In genomic region chrX:99574441-99575103, GRCm38 (mm10) we compare ENCODE assay signal across 8 mouse cellular contexts.
DNase-seq lines count a peak whose midpoint lies in the region; ATAC-seq and TF ChIP-seq lines count a peak whose summit lies in the region.

No protein-coding gene starts in this region.

- ATAC-seq in liver, embryonic 13.5 days (ENCODE audit: low read depth) = 0 out of 2 replicates have a peak, but pooled peaks have one; percentile 10
- 0 out of 2 replicates have a peak, but pooled peaks have one; percentile 41 for ATAC-seq in midbrain, postnatal 0 days (ENCODE audit: low FRiP score)

- no peaks in the 10 kb centered on the region for H3K36me3 ChIP-seq in kidney, adult 2 months (ENCODE audit: control insufficient read depth, insufficient read depth, low read length)
- H3K36me3 ChIP-seq in liver, embryonic 13.5 days = no peaks in the 10 kb centered on the region
- no peaks in the 10 kb centered on the region for H3K36me3 ChIP-seq in midbrain, postnatal 0 days (ENCODE audit: insufficient read depth, low read length)

- H3K4me1 ChIP-seq in kidney, adult 2 months (ENCODE audit: control insufficient read depth, insufficient read depth, low read length) = no peaks in the 10 kb centered on the region
- H3K4me1 ChIP-seq in liver, embryonic 13.5 days (replicated peaks) = no peaks in the 10 kb centered on the region
- no peaks in the 10 kb centered on the region for H3K4me1 ChIP-seq in midbrain, postnatal 0 days (ENCODE audit: insufficient read depth, low read length)

- H3K27me3 ChIP-seq in kidney, adult 2 months (replicated peaks; ENCODE audit: control insufficient read depth, insufficient read depth, low read length) = no peaks in the 10 kb centered on the region
- H3K27me3 ChIP-seq in liver, embryonic 13.5 days = peaks cover 16% of the 10 kb centered on the region
- peaks cover 43% of the 10 kb centered on the region for H3K27me3 ChIP-seq in midbrain, postnatal 0 days (ENCODE audit: insufficient read depth, low read length)

- 6% methylated on average over 16 of the region's 18 CpGs for WGBS in kidney, adult 2 months
- 22% methylated on average over 16 of the region's 18 CpGs for WGBS in liver, embryonic 13.5 days (ENCODE audit: insufficient replicate concordance)
- 23% methylated on average over 16 of the region's 18 CpGs for WGBS in midbrain, postnatal 0 days

- peak; percentile 7 for DNase-seq in ovary, postnatal 10 days (ENCODE audit: low spot score)
- no peak for DNase-seq in ovary, adult 18-20 months (ENCODE audit: low spot score)
- peak; percentile 44 to 48 for DNase-seq in cerebellum, postnatal 36 days
- DNase-seq in heart, adult 8-10 months (ENCODE audit: low spot score) = peak; percentile 16
- DNase-seq in kidney, adult 2 months = peak; percentile 70
- peak; percentile 4 for DNase-seq in liver, embryonic 13.5 days
- peak; percentile 35 for DNase-seq in midbrain, postnatal 0 days (ENCODE audit: low spot score)
- DNase-seq in thymus, postnatal 14 days = peak; percentile 57

- 0 out of 2 replicates have a peak overlapping the region, but pooled peaks have one; percentile 19 for H3K4me3 ChIP-seq in kidney, adult 2 months (ENCODE audit: insufficient read depth, low read depth, low read length)
- 0 out of 2 replicates have a peak overlapping the region, but pooled peaks have one; percentile 18 for H3K4me3 ChIP-seq in liver, embryonic 13.5 days (replicated peaks)
- peak overlapping the region; percentile 13 for H3K4me3 ChIP-seq in midbrain, postnatal 0 days (ENCODE audit: low read depth, low read length)

- TF ChIP-seq CTCF in kidney, adult 2 months (conservative IDR thresholded peaks at IDR 0.05; ENCODE audit: insufficient read depth, insufficient read length, low read depth, low read length) = peak; percentile 56
- peak; percentile 82 for TF ChIP-seq CTCF in midbrain, postnatal 0 days (IDR thresholded peaks at IDR 0.05)

- no peak for TF ChIP-seq POLR2A in kidney, adult 2 months (IDR thresholded peaks at IDR 0.05; ENCODE audit: low read depth, low read length)

- H3K27ac ChIP-seq in kidney, adult 2 months (ENCODE audit: insufficient read depth, low read depth, low read length) = no peak overlapping the region
- H3K27ac ChIP-seq in liver, embryonic 13.5 days = no peak overlapping the region
- H3K27ac ChIP-seq in midbrain, postnatal 0 days (ENCODE audit: low read depth, low read length) = no peak overlapping the region

- H3K4me2 ChIP-seq in liver, embryonic 13.5 days = peak overlapping the region; percentile 50
- peak overlapping the region; percentile 47 for H3K4me2 ChIP-seq in midbrain, postnatal 0 days (ENCODE audit: low read depth, low read length, poor library complexity, severe bottlenecking)

- H3K9me3 ChIP-seq in liver, embryonic 13.5 days (replicated peaks) = no peaks in the 10 kb centered on the region
- no peaks in the 10 kb centered on the region for H3K9me3 ChIP-seq in midbrain, postnatal 0 days (ENCODE audit: low read length)

- H3K9ac ChIP-seq in liver, embryonic 13.5 days = no peak overlapping the region
- no peak overlapping the region for H3K9ac ChIP-seq in midbrain, postnatal 0 days (replicated peaks; ENCODE audit: low read length, poor library complexity, severe bottlenecking)
